Mouse (Mus musculus) central nervous system, embryonic 14 days (tissue): Measurements from ENCODE around the gene Pde6d. TPM values are rescaled to one million over a fixed set of nuclear protein-coding genes. Genes with fewer than 3 reads are reported as not detected.

Experiments used
- polyA plus RNA-seq: library from polyadenylated mRNA; depleted of rRNA; stranded (reverse); fragments of >200 nt; gene quantifications from 2 replicates; pipeline ENCODE4 v1.2.3, GENCODE M21; 2012; rRNA removed

Gene Pde6d
- 87.5 and 92.4 TPM in 2 replicates for polyA plus RNA-seq

GRCm38 (mm10) chr1:86582451-86583096 is at the start of gene Pde6d, which contains the start of gene Cops7b:
Pde6d (minus strand) TSS chr1:86582629.
Cops7b (plus strand) TSS chr1:86582904.

GRCm38 (mm10) chr1:86526116-86526788 is 56.2 kb downstream of the Pde6d start, which contains the start of gene Ptma:
Ptma (plus strand) TSS chr1:86526726.

Other genes with a start within 250 kb of the Pde6d start
- 148 and 177 TPM in 2 replicates for gene Ncl, start 223.2 kb downstream of the Pde6d start, polyA plus RNA-seq
- gene Nmur1, start 156.4 kb downstream of the Pde6d start, polyA plus RNA-seq: 0.05 and 0.13 TPM in 2 replicates
- not detected in 2 replicates for gene Tex44, start 156.3 kb downstream of the Pde6d start, polyA plus RNA-seq
- 3,111 and 3,676 TPM in 2 replicates for gene Ptma, start 55.9 kb downstream of the Pde6d start, polyA plus RNA-seq
- 71.1 and 71.8 TPM in 2 replicates for gene Cops7b, start 275 bp upstream of the Pde6d start, polyA plus RNA-seq
- 4.3 and 5.7 TPM in 2 replicates for gene Nppc, start 87.9 kb upstream of the Pde6d start, polyA plus RNA-seq
- gene Dis3l2, start 121.2 kb upstream of the Pde6d start, polyA plus RNA-seq: 30.9 and 33.8 TPM in 2 replicates